Mouse (Mus musculus): ENCODE data around the gene Zfp760.
"Not testable (repeated sequence)": the region's sequence is repeated elsewhere in the genome, so short reads cannot be mapped to it uniquely, and the experiment has no call there.

Gene Zfp760

GRCm38 (mm10) chr17:21707343-21707996 lies at the start of gene Zfp760:
Gene Zfp760 (plus strand): TSS chr17:21707741.
- peak; percentile 94 for DNase-seq

- DNase-seq = not testable (repeated sequence)
Observed at GRCm38 (mm10) chr17:21678826-21679225, 28.7 kb upstream of the Zfp760 start.

- DNase-seq = peak; percentile 96
Observed at GRCm38 (mm10) chr17:21679273-21680018, 28.1 kb upstream of the Zfp760 start.

GRCm38 (mm10) chr17:21680019-21680376 lies 27.5 kb upstream of the Zfp760 start:
- DNase-seq = not testable (repeated sequence)

- DNase-seq = no peak
Observed at GRCm38 (mm10) chr17:21691560-21691959, 16.0 kb upstream of the Zfp760 start, which contains the start of gene Gm10226. Gene Gm10226 (plus strand): TSS chr17:21691860.

GRCm38 (mm10) chr17:21693342-21693741 lies 14.2 kb upstream of the Zfp760 start:
- no peak for DNase-seq

- no peak for DNase-seq
Observed at GRCm38 (mm10) chr17:21696073-21696472, 11.5 kb upstream of the Zfp760 start.

- DNase-seq = no peak
Observed at GRCm38 (mm10) chr17:21702281-21703240, 5.0 kb upstream of the Zfp760 start.

- no peak for DNase-seq
Observed at GRCm38 (mm10) chr17:21703414-21703813, 4.1 kb upstream of the Zfp760 start.

- no peak for DNase-seq
Observed at GRCm38 (mm10) chr17:21708401-21708800, 860 bp downstream of the Zfp760 start.

GRCm38 (mm10) chr17:21730495-21730894 lies 23.0 kb downstream of the Zfp760 start, which contains the start of gene Zfp229:
Gene Zfp229 (plus strand): TSS chr17:21730795.
- DNase-seq = not testable (repeated sequence)

- DNase-seq = no peak
Observed at GRCm38 (mm10) chr17:21733049-21733448, 25.5 kb downstream of the Zfp760 start.

- peak; percentile 87 for DNase-seq
Observed at GRCm38 (mm10) chr17:21733529-21734031, 26.0 kb downstream of the Zfp760 start.

- DNase-seq = no peak
Observed at GRCm38 (mm10) chr17:21752791-21753190, 45.2 kb downstream of the Zfp760 start.

GRCm38 (mm10) chr17:21753342-21754208 lies 46.0 kb downstream of the Zfp760 start:
- DNase-seq = peak; percentile 7

- no peak for DNase-seq
Observed at GRCm38 (mm10) chr17:21770336-21770735, 62.8 kb downstream of the Zfp760 start.
